In the genomic region with DNA sequence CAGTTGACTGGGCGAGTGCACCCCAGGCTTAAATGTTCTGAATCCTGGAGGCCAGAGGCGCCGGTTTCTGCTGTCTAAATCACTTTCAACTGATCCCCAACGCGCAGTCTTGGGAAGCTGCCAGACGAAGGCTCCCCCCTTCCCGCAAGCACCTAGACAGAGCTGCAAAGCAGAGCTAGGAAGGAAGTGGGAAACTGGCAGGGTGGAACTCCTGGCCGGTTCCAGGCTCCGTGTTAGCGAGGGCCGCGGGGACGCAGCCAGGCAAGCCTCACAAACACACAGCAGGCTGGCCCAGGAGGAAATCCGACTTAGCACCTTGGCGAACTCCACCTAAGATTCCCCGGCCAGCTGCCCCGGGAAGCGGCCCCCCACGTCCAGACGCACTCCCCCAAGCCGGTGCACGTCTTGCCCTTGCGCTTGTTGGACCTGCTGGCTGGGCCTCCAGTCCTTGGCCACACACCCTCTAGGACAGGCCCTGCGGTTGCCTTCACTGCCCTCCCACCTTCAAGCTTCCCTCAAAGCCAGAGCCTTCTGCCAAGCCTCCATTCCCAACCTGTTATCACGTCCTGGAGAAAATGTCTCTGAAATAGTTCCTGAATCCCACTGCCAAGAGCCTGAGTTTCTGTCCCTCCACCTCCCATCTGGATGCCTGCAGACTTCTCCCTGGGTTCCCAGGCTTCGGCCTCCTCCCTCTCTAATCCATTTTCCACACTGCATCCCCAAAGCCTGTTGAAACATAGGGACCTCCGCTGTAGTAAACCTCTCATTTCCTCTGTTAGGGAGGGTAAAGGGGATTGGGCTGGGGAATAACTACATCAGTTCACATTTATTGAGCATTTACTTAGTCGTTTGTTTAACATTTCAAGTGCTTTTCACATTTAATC, we compare ENCODE assay signal across 7 mouse cellular contexts.
DNase-seq lines count a peak whose midpoint lies in the region; ATAC-seq lines count a peak whose summit lies in the region.

No protein-coding gene starts in this region.

- H3K9me3 ChIP-seq in forebrain, embryonic 14.5 days (replicated peaks; ENCODE audit: control insufficient read depth, low read length): no peaks in the 10 kb centered on the region
- H3K9me3 ChIP-seq in stomach, embryonic 16.5 days (replicated peaks; ENCODE audit: control insufficient read depth, low read length): no peaks in the 10 kb centered on the region

- H3K36me3 ChIP-seq in forebrain, embryonic 14.5 days (ENCODE audit: control insufficient read depth, insufficient read depth, low read length): peaks cover 4% of the 10 kb centered on the region; the same call in 1 of the 2 replicates
- H3K36me3 ChIP-seq in stomach, embryonic 16.5 days (ENCODE audit: control insufficient read depth, insufficient read depth, low read length): no peaks in the 10 kb centered on the region

- H3K27ac ChIP-seq in brown adipose tissue, adult 24 weeks (replicated peaks; ENCODE audit: low read depth, low read length): peak overlapping the region; percentile 41
- H3K27ac ChIP-seq in forebrain, embryonic 14.5 days (ENCODE audit: low read depth, low read length): no peak overlapping the region
- peak overlapping the region; percentile 62 for H3K27ac ChIP-seq in stomach, embryonic 16.5 days (ENCODE audit: low read length)

- intact Hi-C loops in heart, postnatal 10 days (cut with DNase I): loop anchor here (2.0 kb wide), 1 partner anchor 83 kb away; no protein-coding TSS in a partner anchor
- intact Hi-C loops in left cerebral cortex, postnatal 14 days (cut with DNase I): no loop called here

- H3K4me1 ChIP-seq in brown adipose tissue, adult 24 weeks (ENCODE audit: control insufficient read depth, insufficient read depth, insufficient read length, low read length): peaks cover 5% of the 10 kb centered on the region; the same call in 1 of the 2 replicates
- H3K4me1 ChIP-seq in forebrain, embryonic 14.5 days (ENCODE audit: control insufficient read depth, insufficient read depth, low read length): peaks cover 13% of the 10 kb centered on the region
- H3K4me1 ChIP-seq in stomach, embryonic 16.5 days (ENCODE audit: control insufficient read depth, insufficient read depth, low read length): peaks cover 19% of the 10 kb centered on the region

- 0 out of 2 replicates have a peak, but pooled peaks cover 2% of the 10 kb centered on the region for H3K27me3 ChIP-seq in forebrain, embryonic 14.5 days (replicated peaks; ENCODE audit: control insufficient read depth, insufficient read depth, low read length)
- H3K27me3 ChIP-seq in stomach, embryonic 16.5 days (ENCODE audit: control insufficient read depth, insufficient read depth, low read length): no peaks in the 10 kb centered on the region

- 13% methylated on average over 28 of the region's 28 CpGs for WGBS in forebrain, embryonic 14.5 days
- 23% methylated on average over 28 of the region's 28 CpGs for WGBS in stomach, embryonic 16.5 days

- ATAC-seq in forebrain, embryonic 14.5 days: peak; percentile 70
- peak; percentile 35 for ATAC-seq in megakaryocyte-erythroid progenitor cell, adult 5-6 weeks (replicated peaks; ENCODE audit: low FRiP score, low TSS enrichment, poor library complexity, severe bottlenecking)
- peak; percentile 52; the same call in 1 of the 2 replicates for ATAC-seq in stomach, embryonic 16.5 days (ENCODE audit: insufficient read depth, low FRiP score)

- peak overlapping the region; percentile 42 for H3K4me3 ChIP-seq in brown adipose tissue, adult 24 weeks (ENCODE audit: insufficient read depth, low read depth, low read length)
- peak overlapping the region; percentile 16 for H3K4me3 ChIP-seq in forebrain, embryonic 14.5 days (ENCODE audit: low read depth, low read length)
- H3K4me3 ChIP-seq in stomach, embryonic 16.5 days (replicated peaks; ENCODE audit: low read length): peak overlapping the region; percentile 22

- peak overlapping the region; percentile 37 for H3K9ac ChIP-seq in forebrain, embryonic 14.5 days (ENCODE audit: low read length)
- peak overlapping the region; percentile 53 for H3K9ac ChIP-seq in stomach, embryonic 16.5 days (ENCODE audit: low read length)

- peak overlapping the region; percentile 51 for H3K4me2 ChIP-seq in forebrain, embryonic 14.5 days (ENCODE audit: low read length)
- H3K4me2 ChIP-seq in stomach, embryonic 16.5 days (ENCODE audit: low read depth, low read length): peak overlapping the region; percentile 53

- peak; percentile 10 for DNase-seq in R1 (ENCODE audit: low read depth, low spot score)
- DNase-seq in forebrain, embryonic 14.5 days (ENCODE audit: low spot score): peak; percentile 72
- peak; percentile 64 to 70 for DNase-seq in heart, postnatal 10 days
- DNase-seq in left cerebral cortex, postnatal 14 days (ENCODE audit: low spot score in 2 of 2): peak; percentile 28 to 41

Comparison
In these comparisons a context has a peak if more than half of its experiments do, and no peak if none do; other contexts are left out.
1. DNase-seq: peak in every context shown above with its lines; median percentile 72 in forebrain, embryonic 14.5 days; 67 in heart, postnatal 10 days; 34 in left cerebral cortex, postnatal 14 days; 10 in R1.